Mouse (Mus musculus): ENCODE results near the gene Zswim2. TPM values are rescaled to one million over a fixed set of nuclear protein-coding genes. Genes with fewer than 3 reads are reported as not detected.
"Not testable (repeated sequence)": the region's sequence is repeated elsewhere in the genome, so short reads cannot be mapped to it uniquely, and the experiment has no call there.

Zswim2 gene
- total RNA-seq (2015; ENCODE audit: low replicate concordance) (not detected in 2 replicates), total RNA-seq (2017; ENCODE audit: low replicate concordance) (not detected in 2 replicates)

DNA sequence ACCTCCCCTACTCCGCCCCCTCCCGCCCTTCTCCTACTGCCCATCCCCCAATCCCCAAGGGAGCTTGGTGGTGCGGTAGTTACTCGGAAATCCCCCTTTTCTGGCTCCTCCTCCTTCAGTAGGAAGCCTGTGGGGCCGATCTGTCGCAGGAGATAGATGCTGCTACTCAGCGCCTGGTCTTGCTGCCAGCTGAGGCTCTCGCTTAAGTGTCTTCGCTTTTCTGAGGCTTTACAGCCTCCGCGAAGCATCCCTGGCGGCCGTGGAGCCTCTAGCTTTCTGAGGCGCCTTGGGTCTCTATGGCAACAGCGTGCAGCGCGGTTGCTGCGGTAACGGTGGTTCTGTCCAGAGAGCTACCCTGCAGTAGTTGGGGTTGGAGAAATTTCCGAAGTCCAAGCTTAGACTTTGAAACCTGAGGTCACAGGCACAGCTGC, at the start of gene Zswim2:
Gene Zswim2, minus strand, starts transcription at position 298 of the 431 bp plus-strand sequence.
- ATAC-seq (replicated peaks; ENCODE audit: low FRiP score, poor library complexity, severe bottlenecking): no peak

DNA sequence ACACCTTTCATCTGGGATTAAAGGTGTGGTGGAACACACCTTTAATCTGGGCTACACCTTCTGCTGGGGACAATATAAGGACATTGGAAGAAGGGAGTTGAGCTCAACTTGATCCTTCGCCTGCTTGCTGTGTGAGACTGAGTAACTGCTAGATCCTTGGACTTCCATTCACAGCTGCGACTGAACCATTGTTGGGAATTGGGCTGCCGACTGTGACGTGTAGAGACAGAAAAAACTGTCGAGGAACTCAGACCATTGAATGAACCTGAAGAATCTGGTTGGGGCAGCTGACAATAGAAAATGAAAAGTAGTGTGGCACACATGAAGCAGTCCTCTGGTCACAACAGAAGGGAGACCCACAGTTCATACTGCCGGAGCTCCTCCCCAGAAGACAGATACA, 49.2 kb upstream of the Zswim2 start, which contains the start of gene Gm13691:
Gene Gm13691, plus strand, starts transcription at position 301 of the 400 bp plus-strand sequence.
- not testable (repeated sequence) for ATAC-seq (replicated peaks; ENCODE audit: low FRiP score, poor library complexity, severe bottlenecking)

DNA sequence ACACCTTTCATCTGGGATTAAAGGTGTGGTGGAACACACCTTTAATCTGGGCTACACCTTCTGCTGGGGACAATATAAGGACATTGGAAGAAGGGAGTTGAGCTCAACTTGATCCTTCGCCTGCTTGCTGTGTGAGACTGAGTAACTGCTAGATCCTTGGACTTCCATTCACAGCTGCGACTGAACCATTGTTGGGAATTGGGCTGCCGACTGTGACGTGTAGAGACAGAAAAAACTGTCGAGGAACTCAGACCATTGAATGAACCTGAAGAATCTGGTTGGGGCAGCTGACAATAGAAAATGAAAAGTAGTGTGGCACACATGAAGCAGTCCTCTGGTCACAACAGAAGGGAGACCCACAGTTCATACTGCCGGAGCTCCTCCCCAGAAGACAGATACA, 43.4 kb upstream of the Zswim2 start, which contains the start of gene Gm13697:
Gene Gm13697, plus strand, starts transcription at position 301 of the 400 bp plus-strand sequence.
- ATAC-seq (replicated peaks; ENCODE audit: low FRiP score, poor library complexity, severe bottlenecking): not testable (repeated sequence)

DNA sequence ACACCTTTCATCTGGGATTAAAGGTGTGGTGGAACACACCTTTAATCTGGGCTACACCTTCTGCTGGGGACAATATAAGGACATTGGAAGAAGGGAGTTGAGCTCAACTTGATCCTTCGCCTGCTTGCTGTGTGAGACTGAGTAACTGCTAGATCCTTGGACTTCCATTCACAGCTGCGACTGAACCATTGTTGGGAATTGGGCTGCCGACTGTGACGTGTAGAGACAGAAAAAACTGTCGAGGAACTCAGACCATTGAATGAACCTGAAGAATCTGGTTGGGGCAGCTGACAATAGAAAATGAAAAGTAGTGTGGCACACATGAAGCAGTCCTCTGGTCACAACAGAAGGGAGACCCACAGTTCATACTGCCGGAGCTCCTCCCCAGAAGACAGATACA, 37.6 kb upstream of the Zswim2 start, which contains the start of gene Gm13694:
Gene Gm13694, plus strand, starts transcription at position 301 of the 400 bp plus-strand sequence.
- not testable (repeated sequence) for ATAC-seq (replicated peaks; ENCODE audit: low FRiP score, poor library complexity, severe bottlenecking)

DNA sequence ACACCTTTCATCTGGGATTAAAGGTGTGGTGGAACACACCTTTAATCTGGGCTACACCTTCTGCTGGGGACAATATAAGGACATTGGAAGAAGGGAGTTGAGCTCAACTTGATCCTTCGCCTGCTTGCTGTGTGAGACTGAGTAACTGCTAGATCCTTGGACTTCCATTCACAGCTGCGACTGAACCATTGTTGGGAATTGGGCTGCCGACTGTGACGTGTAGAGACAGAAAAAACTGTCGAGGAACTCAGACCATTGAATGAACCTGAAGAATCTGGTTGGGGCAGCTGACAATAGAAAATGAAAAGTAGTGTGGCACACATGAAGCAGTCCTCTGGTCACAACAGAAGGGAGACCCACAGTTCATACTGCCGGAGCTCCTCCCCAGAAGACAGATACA, 31.8 kb upstream of the Zswim2 start, which contains the start of gene Gm13696:
Gene Gm13696, plus strand, starts transcription at position 301 of the 400 bp plus-strand sequence.
- ATAC-seq (replicated peaks; ENCODE audit: low FRiP score, poor library complexity, severe bottlenecking): not testable (repeated sequence)

DNA sequence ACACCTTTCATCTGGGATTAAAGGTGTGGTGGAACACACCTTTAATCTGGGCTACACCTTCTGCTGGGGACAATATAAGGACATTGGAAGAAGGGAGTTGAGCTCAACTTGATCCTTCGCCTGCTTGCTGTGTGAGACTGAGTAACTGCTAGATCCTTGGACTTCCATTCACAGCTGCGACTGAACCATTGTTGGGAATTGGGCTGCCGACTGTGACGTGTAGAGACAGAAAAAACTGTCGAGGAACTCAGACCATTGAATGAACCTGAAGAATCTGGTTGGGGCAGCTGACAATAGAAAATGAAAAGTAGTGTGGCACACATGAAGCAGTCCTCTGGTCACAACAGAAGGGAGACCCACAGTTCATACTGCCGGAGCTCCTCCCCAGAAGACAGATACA, 26.0 kb upstream of the Zswim2 start, which contains the start of gene Gm13695:
Gene Gm13695, plus strand, starts transcription at position 301 of the 400 bp plus-strand sequence.
- not testable (repeated sequence) for ATAC-seq (replicated peaks; ENCODE audit: low FRiP score, poor library complexity, severe bottlenecking)

DNA sequence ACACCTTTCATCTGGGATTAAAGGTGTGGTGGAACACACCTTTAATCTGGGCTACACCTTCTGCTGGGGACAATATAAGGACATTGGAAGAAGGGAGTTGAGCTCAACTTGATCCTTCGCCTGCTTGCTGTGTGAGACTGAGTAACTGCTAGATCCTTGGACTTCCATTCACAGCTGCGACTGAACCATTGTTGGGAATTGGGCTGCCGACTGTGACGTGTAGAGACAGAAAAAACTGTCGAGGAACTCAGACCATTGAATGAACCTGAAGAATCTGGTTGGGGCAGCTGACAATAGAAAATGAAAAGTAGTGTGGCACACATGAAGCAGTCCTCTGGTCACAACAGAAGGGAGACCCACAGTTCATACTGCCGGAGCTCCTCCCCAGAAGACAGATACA, 20.2 kb upstream of the Zswim2 start, which contains the start of gene Gm13693:
Gene Gm13693, plus strand, starts transcription at position 301 of the 400 bp plus-strand sequence.
- ATAC-seq (replicated peaks; ENCODE audit: low FRiP score, poor library complexity, severe bottlenecking): not testable (repeated sequence)

DNA sequence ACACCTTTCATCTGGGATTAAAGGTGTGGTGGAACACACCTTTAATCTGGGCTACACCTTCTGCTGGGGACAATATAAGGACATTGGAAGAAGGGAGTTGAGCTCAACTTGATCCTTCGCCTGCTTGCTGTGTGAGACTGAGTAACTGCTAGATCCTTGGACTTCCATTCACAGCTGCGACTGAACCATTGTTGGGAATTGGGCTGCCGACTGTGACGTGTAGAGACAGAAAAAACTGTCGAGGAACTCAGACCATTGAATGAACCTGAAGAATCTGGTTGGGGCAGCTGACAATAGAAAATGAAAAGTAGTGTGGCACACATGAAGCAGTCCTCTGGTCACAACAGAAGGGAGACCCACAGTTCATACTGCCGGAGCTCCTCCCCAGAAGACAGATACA, 14.4 kb upstream of the Zswim2 start, which contains the start of gene Gm13698:
Gene Gm13698, plus strand, starts transcription at position 301 of the 400 bp plus-strand sequence.
- not testable (repeated sequence) for ATAC-seq (replicated peaks; ENCODE audit: low FRiP score, poor library complexity, severe bottlenecking)

DNA sequence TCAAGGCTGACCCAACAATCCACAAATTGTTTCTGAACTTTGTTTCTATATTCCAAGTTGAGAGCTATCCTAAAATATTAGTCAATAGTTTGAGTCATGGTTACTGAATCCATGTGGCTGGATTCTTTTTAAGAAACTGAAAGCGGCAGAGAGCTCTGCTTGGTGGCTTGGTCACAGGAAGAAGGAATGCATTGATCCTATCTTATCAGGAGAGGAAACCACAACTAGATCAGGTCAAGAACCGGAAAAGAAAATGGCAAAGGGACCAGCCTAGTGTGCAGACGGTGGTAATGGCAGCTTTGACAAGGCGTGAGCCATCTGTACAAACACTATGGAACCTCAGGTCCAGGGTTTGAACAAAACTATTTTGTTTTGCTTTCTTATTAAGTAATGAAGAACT, 764 bp upstream of the Zswim2 start:
- ATAC-seq (replicated peaks; ENCODE audit: low FRiP score, poor library complexity, severe bottlenecking): no peak

DNA sequence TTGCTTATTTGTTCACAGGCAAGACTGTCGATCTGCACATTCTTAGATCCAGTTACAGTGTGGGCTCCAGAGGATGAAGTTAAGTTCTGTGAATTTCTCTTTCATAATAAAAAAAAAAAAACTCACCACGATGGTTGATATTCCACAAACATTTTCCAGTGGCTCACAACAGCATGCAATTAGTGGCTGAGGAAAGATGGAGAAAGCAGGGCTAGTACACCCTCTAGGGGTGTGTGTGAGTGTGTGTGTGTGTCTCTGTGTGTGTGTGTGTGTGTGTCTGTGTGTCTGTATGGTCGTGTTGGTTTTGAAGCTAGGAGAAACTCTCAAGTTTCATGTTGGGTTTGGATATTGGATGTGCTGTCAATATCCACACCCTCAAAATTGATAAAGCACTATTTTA, 350 bp upstream of the Zswim2 start:
- no peak for ATAC-seq (replicated peaks; ENCODE audit: low FRiP score, poor library complexity, severe bottlenecking)

DNA sequence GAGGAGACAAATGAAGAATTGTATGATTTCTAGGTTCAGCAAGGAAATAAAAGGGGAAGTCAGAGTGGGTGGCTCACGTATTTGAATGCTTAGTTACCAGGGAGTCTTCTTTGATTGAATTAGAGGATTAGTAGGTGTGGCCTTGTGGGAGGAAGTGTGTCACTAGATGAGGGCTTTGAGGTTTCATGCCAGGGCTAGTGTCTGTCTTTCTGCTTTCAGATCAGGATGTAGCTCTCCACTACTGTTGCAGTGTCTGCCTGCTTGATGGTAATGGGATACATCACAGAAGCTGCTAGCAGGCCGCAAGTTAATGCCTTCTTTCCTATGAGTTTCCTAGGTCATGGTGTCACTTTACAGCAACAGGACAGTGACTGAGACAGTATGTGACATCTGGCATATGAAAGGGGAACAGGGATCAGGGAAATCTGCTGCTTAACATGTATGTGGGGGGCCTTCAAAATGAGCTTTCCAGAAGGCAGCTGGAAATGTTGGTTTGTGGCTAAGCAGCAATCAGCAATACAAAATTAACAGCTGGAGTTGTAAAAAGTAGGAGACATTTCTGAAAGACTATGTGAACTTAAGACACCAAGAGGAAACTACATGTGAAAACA, 11.4 kb downstream of the Zswim2 start:
- ATAC-seq (replicated peaks; ENCODE audit: low FRiP score, poor library complexity, severe bottlenecking): no peak

DNA sequence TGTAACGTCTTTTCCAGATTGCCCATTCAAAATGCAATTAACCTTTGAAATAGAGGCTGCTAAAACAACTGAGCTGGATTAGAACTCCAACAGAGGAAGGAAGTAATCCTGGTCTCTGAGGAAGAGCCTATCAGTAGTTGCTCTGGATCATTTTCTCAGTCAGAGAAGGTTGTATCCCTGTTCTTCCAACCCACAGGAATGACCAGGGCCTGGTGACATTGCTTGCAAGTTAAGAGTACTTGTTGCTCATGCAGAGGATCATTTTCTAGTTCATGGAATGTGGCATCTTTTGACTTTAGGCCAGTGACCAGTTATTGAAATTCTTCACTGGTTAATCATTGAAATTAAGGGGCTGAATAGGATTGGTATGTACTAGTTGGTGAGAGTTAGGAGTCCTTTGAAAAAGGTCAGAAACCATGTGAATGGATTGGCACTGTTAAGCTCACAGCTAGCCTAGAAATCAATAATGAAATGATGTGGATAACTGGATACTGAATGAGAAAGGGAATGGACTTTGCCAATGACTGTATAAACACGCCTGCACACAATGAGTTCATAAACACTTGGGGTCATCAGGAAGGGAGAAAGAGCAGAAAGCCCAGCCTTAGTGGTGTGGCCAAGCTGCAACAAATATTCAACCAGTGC, 39.0 kb downstream of the Zswim2 start:
- ATAC-seq (replicated peaks; ENCODE audit: low FRiP score, poor library complexity, severe bottlenecking): no peak

DNA sequence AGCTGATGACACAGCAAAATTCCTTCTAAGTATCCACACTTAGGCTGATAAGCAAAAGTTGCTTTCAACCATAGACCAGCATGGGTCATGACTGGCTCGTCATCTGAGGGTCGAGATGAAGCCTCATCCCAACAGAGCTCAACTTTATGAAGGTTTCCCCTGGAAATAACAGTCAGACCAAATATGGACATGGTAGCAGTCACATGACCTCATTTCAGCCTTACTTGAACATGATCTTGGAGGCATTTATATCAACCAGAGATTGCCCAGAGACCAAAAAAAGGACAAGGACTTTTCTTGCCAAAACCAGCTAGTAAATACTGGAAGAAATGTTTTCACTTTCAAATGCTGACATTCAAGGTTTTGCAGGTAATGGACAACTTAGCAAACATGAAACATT, 47.3 kb downstream of the Zswim2 start:
- no peak for ATAC-seq (replicated peaks; ENCODE audit: low FRiP score, poor library complexity, severe bottlenecking)

DNA sequence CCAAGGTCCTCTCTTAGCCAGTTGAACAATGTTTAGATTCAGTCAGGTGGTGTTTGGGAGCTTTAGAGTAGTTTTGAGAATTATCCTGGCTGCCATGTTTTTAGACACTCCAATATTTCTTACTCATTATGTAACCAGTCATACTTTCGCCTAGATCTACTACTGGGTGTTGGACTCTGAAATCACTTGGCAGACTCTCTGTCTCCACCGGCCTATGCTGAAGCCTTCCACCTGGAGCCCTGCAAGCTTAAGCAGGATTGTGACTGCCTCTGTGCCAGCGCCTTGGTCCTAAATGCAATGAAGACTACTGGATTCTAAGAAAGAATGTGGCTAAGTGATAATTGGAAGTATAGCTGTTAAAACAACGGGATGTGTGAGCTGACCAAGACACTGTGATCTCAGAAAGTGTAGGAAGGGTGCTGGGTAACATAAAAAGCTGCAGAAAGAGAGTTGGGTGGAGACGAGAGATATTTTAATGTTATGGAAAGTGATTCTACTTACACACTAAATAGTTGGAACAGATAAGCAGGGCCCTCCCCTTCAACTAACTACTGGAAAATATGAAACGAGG, 57.1 kb downstream of the Zswim2 start:
- ATAC-seq (replicated peaks; ENCODE audit: low FRiP score, poor library complexity, severe bottlenecking): no peak

Other genes with a start within 250 kb of the Zswim2 start
- gene Itgav, start 216.8 kb downstream of the Zswim2 start, total RNA-seq (2015; ENCODE audit: low replicate concordance): 5.6 and 14.0 TPM in 2 replicates
- gene Itgav, start 216.8 kb downstream of the Zswim2 start, total RNA-seq (2017; ENCODE audit: low replicate concordance): 3.5 and 5.3 TPM in 2 replicates
- gene Fam171b, start 128.6 kb downstream of the Zswim2 start, total RNA-seq (2015; ENCODE audit: low replicate concordance): not detected in 2 replicates
- gene Fam171b, start 128.6 kb downstream of the Zswim2 start, total RNA-seq (2017; ENCODE audit: low replicate concordance): not detected in 2 replicates
- gene Gm13698, start 14.5 kb upstream of the Zswim2 start, total RNA-seq (2015; ENCODE audit: low replicate concordance): not detected in 2 replicates
- 0.42 TPM in 1 of 2 replicates, not detected in the other for gene Gm13698, start 14.5 kb upstream of the Zswim2 start, total RNA-seq (2017; ENCODE audit: low replicate concordance)
- gene Gm13693, start 20.3 kb upstream of the Zswim2 start, total RNA-seq (2015; ENCODE audit: low replicate concordance): not detected in 2 replicates
- gene Gm13693, start 20.3 kb upstream of the Zswim2 start, total RNA-seq (2017; ENCODE audit: low replicate concordance): 0.42 TPM in 1 of 2 replicates, not detected in the other
- gene Gm13695, start 26.1 kb upstream of the Zswim2 start, total RNA-seq (2015; ENCODE audit: low replicate concordance): not detected in 2 replicates
- gene Gm13695, start 26.1 kb upstream of the Zswim2 start, total RNA-seq (2017; ENCODE audit: low replicate concordance): 0.42 TPM in 1 of 2 replicates, not detected in the other
- gene Gm13696, start 31.9 kb upstream of the Zswim2 start, total RNA-seq (2015; ENCODE audit: low replicate concordance): not detected in 2 replicates
- gene Gm13696, start 31.9 kb upstream of the Zswim2 start, total RNA-seq (2017; ENCODE audit: low replicate concordance): 0.42 TPM in 1 of 2 replicates, not detected in the other
- gene Gm13694, start 37.7 kb upstream of the Zswim2 start, total RNA-seq (2015; ENCODE audit: low replicate concordance): not detected in 2 replicates
- 0.42 TPM in 1 of 2 replicates, not detected in the other for gene Gm13694, start 37.7 kb upstream of the Zswim2 start, total RNA-seq (2017; ENCODE audit: low replicate concordance)
- not detected in 2 replicates for gene Gm13697, start 43.5 kb upstream of the Zswim2 start, total RNA-seq (2015; ENCODE audit: low replicate concordance)
- 0.42 TPM in 1 of 2 replicates, not detected in the other for gene Gm13697, start 43.5 kb upstream of the Zswim2 start, total RNA-seq (2017; ENCODE audit: low replicate concordance)
- gene Gm13691, start 49.3 kb upstream of the Zswim2 start, total RNA-seq (2015; ENCODE audit: low replicate concordance): not detected in 2 replicates
- gene Gm13691, start 49.3 kb upstream of the Zswim2 start, total RNA-seq (2017; ENCODE audit: low replicate concordance): 0.14 TPM in 1 of 2 replicates, not detected in the other

All from erythroblast, adult 5-6 weeks (primary cell).